Mouse (Mus musculus): Measurements from ENCODE around the gene Fam189a2. TPM values are rescaled to one million over a fixed set of nuclear protein-coding genes. Genes with fewer than 3 reads are reported as not detected.

The Fam189a2 gene
- polyA plus RNA-seq, 1 experiment = 7.7 TPM

GRCm38 (mm10) chr19:23964401-23964910 lies 66.4 kb downstream of the Fam189a2 start:
- no peak for DNase-seq
- Histone ChIP-seq H3K4me3 (ENCODE audit: insufficient read depth, low read depth, low read length) (no peak overlapping the region), H3K36me3 (ENCODE audit: control insufficient read depth, insufficient read depth, low read length) (no peaks in the 10 kb centered on the region), H3K4me1 (ENCODE audit: control insufficient read depth, insufficient read depth, low read length) (no peaks in the 10 kb centered on the region), H3K27me3 (replicated peaks; ENCODE audit: control insufficient read depth, insufficient read depth, low read length) (no peaks in the 10 kb centered on the region), H3K27ac (ENCODE audit: insufficient read depth, low read depth, low read length) (no peak overlapping the region)
- TF ChIP-seq CTCF (conservative IDR thresholded peaks at IDR 0.05; ENCODE audit: insufficient read depth, insufficient read length, low read depth, low read length) (no peak), POLR2A (IDR thresholded peaks at IDR 0.05; ENCODE audit: low read depth, low read length) (no peak)
- 43% methylated on average over 10 of the region's 10 CpGs for WGBS

DNA sequence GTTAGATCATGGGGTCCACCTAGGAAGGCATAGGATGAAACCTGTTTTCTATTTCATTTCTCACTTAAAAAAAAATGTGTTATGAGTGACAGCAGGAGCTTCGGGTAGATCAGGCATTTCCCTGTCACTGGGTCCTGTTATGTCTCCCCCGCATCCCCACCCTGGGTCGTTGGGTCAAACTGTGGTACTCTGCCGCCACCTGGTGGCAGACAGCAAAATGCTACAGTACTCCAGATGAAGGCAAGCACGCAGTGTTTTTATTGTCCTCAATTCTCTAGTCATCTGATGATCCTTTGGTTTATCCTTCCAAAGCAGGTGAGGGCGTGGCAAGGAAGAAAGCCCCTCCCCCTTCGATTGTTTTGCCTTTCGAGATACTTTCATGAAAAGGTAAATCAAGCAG lies 69.3 kb downstream of the Fam189a2 start:
- 3% methylated on average over 8 of the region's 8 CpGs for WGBS
- no peaks in the 10 kb centered on the region for H3K4me1 ChIP-seq (ENCODE audit: control insufficient read depth, insufficient read depth, low read length)

GRCm38 (mm10) chr19:23960831-23961447 lies 69.9 kb downstream of the Fam189a2 start:
- no peaks in the 10 kb centered on the region for H3K27me3 ChIP-seq (replicated peaks; ENCODE audit: control insufficient read depth, insufficient read depth, low read length)
- no peak overlapping the region for H3K4me3 ChIP-seq (ENCODE audit: insufficient read depth, low read depth, low read length)
- no peak for DNase-seq
- no peak overlapping the region for H3K27ac ChIP-seq (ENCODE audit: insufficient read depth, low read depth, low read length)
- 73% methylated on average over 6 of the region's 6 CpGs for WGBS
- TF ChIP-seq CTCF (conservative IDR thresholded peaks at IDR 0.05; ENCODE audit: insufficient read depth, insufficient read length, low read depth, low read length) (no peak), POLR2A (IDR thresholded peaks at IDR 0.05; ENCODE audit: low read depth, low read length) (no peak)
- no peaks in the 10 kb centered on the region for H3K4me1 ChIP-seq (ENCODE audit: control insufficient read depth, insufficient read depth, low read length)
- H3K36me3 ChIP-seq (ENCODE audit: control insufficient read depth, insufficient read depth, low read length) = no peaks in the 10 kb centered on the region

More for the DNA sequence above, 69.3 kb downstream of the Fam189a2 start:
- Histone ChIP-seq H3K27me3 (replicated peaks; ENCODE audit: control insufficient read depth, insufficient read depth, low read length) (no peaks in the 10 kb centered on the region), H3K27ac (ENCODE audit: insufficient read depth, low read depth, low read length) (no peak overlapping the region), H3K4me3 (ENCODE audit: insufficient read depth, low read depth, low read length) (no peak overlapping the region), H3K36me3 (ENCODE audit: control insufficient read depth, insufficient read depth, low read length) (no peaks in the 10 kb centered on the region)
- TF ChIP-seq CTCF (conservative IDR thresholded peaks at IDR 0.05; ENCODE audit: insufficient read depth, insufficient read length, low read depth, low read length) = peak; percentile 94
- no peak for TF ChIP-seq POLR2A (IDR thresholded peaks at IDR 0.05; ENCODE audit: low read depth, low read length)
- peak; percentile 54 for DNase-seq

DNA sequence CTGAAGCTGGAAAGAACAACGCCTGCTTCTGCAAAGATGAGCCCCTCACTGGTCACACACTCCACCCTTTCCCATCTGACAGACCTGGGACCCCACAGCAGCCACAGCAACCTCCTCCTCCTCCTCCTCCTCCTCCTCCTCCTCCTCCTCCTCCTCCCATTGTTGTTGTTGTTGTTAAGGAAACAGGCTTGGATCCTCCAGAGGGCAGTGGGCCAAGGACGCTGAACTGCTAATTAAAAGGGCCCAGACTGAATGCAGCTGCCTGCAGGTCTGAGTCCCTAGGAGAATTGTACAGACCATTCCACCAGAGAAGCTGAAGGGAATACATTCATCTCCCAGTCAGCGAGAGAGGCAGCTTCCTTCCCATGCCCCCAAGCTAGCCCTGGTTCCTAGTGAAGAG lies 70.5 kb downstream of the Fam189a2 start:
- peak; percentile 67 for DNase-seq
- no peaks in the 10 kb centered on the region for H3K4me1 ChIP-seq (ENCODE audit: control insufficient read depth, insufficient read depth, low read length)
- TF ChIP-seq POLR2A (IDR thresholded peaks at IDR 0.05; ENCODE audit: low read depth, low read length) = no peak
- no peak for TF ChIP-seq CTCF (conservative IDR thresholded peaks at IDR 0.05; ENCODE audit: insufficient read depth, insufficient read length, low read depth, low read length)
- no peak overlapping the region for H3K27ac ChIP-seq (ENCODE audit: insufficient read depth, low read depth, low read length)
- H3K36me3 ChIP-seq (ENCODE audit: control insufficient read depth, insufficient read depth, low read length) = no peaks in the 10 kb centered on the region
- no peak overlapping the region for H3K4me3 ChIP-seq (ENCODE audit: insufficient read depth, low read depth, low read length)
- 54% methylated on average over 2 of the region's 3 CpGs for WGBS
- no peaks in the 10 kb centered on the region for H3K27me3 ChIP-seq (replicated peaks; ENCODE audit: control insufficient read depth, insufficient read depth, low read length)

GRCm38 (mm10) chr19:23959870-23960269 lies 70.9 kb downstream of the Fam189a2 start:
- no peaks in the 10 kb centered on the region for H3K27me3 ChIP-seq (replicated peaks; ENCODE audit: control insufficient read depth, insufficient read depth, low read length)
- 20% methylated on average over 7 of the region's 7 CpGs for WGBS
- H3K36me3 ChIP-seq (ENCODE audit: control insufficient read depth, insufficient read depth, low read length) = no peaks in the 10 kb centered on the region
- no peak overlapping the region for H3K4me3 ChIP-seq (ENCODE audit: insufficient read depth, low read depth, low read length)
- TF ChIP-seq POLR2A (IDR thresholded peaks at IDR 0.05; ENCODE audit: low read depth, low read length) = no peak
- no peak for TF ChIP-seq CTCF (conservative IDR thresholded peaks at IDR 0.05; ENCODE audit: insufficient read depth, insufficient read length, low read depth, low read length)
- H3K27ac ChIP-seq (ENCODE audit: insufficient read depth, low read depth, low read length) = no peak overlapping the region
- no peaks in the 10 kb centered on the region for H3K4me1 ChIP-seq (ENCODE audit: control insufficient read depth, insufficient read depth, low read length)
- DNase-seq = peak; percentile 21

GRCm38 (mm10) chr19:23958925-23959324 lies 71.9 kb downstream of the Fam189a2 start:
- no peak overlapping the region for H3K4me3 ChIP-seq (ENCODE audit: insufficient read depth, low read depth, low read length)
- WGBS = 54% methylated on average over 6 of the region's 6 CpGs
- TF ChIP-seq POLR2A (IDR thresholded peaks at IDR 0.05; ENCODE audit: low read depth, low read length) = no peak
- no peak for TF ChIP-seq CTCF (conservative IDR thresholded peaks at IDR 0.05; ENCODE audit: insufficient read depth, insufficient read length, low read depth, low read length)
- DNase-seq = no peak
- H3K27ac ChIP-seq (ENCODE audit: insufficient read depth, low read depth, low read length) = no peak overlapping the region
- H3K4me1 ChIP-seq (ENCODE audit: control insufficient read depth, insufficient read depth, low read length) = no peaks in the 10 kb centered on the region
- H3K36me3 ChIP-seq (ENCODE audit: control insufficient read depth, insufficient read depth, low read length) = no peaks in the 10 kb centered on the region
- H3K27me3 ChIP-seq (replicated peaks; ENCODE audit: control insufficient read depth, insufficient read depth, low read length) = no peaks in the 10 kb centered on the region

GRCm38 (mm10) chr19:23957563-23957962 lies 73.3 kb downstream of the Fam189a2 start:
- 85% methylated on average over 7 of the region's 7 CpGs for WGBS
- H3K4me1 ChIP-seq (ENCODE audit: control insufficient read depth, insufficient read depth, low read length) = no peaks in the 10 kb centered on the region
- TF ChIP-seq CTCF (conservative IDR thresholded peaks at IDR 0.05; ENCODE audit: insufficient read depth, insufficient read length, low read depth, low read length) (no peak), POLR2A (IDR thresholded peaks at IDR 0.05; ENCODE audit: low read depth, low read length) (no peak)
- H3K27ac ChIP-seq (ENCODE audit: insufficient read depth, low read depth, low read length) = no peak overlapping the region
- no peaks in the 10 kb centered on the region for H3K36me3 ChIP-seq (ENCODE audit: control insufficient read depth, insufficient read depth, low read length)
- no peaks in the 10 kb centered on the region for H3K27me3 ChIP-seq (replicated peaks; ENCODE audit: control insufficient read depth, insufficient read depth, low read length)
- H3K4me3 ChIP-seq (ENCODE audit: insufficient read depth, low read depth, low read length) = no peak overlapping the region
- DNase-seq = no peak

Measured in kidney, adult 2 months (tissue).